Mouse (Mus musculus): Measurements from ENCODE around the gene Sirt4. TPM values are rescaled to one million over a fixed set of nuclear protein-coding genes. Genes with fewer than 3 reads are reported as not detected.

Sirt4 gene
- polyA plus RNA-seq, 1 experiment from 2014 or later: 22.0 TPM

DNA sequence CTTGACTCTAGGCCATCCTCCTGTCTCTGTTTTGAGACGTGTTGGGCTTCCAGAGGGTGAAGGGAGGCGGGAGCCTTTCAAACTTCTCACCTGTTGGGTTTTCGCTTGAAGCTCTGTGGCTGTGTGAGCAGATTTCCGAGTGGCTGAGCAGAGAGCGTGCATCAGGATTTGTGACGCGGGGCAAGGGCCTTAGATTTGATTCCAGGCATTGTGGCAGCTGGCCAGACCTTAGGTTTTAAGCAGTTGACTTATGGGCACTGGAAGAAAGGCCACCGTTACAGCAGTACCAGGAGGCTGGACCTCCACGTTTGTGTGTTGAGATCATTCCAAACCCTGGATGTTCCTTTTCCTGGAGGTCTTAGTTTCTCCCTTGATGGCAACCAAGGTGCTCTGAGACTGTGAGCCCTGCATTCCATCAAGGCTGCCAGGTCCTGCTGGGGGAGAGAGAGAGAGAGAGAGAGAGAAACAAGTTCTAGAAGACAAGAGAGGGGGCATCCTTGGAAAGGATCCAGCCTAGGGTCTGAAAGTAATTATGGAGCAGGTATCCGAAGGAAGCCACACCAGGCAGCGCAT is 50.2 kb downstream of the Sirt4 start:
- Histone ChIP-seq H3K9ac (ENCODE audit: low read length) (peak overlapping the region; percentile 100), H3K27me3 (ENCODE audit: control insufficient read depth, insufficient read depth, low read length) (no peaks in the 10 kb centered on the region), H3K9me3 (ENCODE audit: control insufficient read depth, low read length) (no peaks in the 10 kb centered on the region), H3K27ac (ENCODE audit: low read depth, low read length) (peak overlapping the region; percentile 100), H3K4me3 (ENCODE audit: low read depth, low read length) (peak overlapping the region; percentile 100), H3K4me1 (replicated peaks; ENCODE audit: control insufficient read depth, insufficient read depth, low read length) (peaks cover 67% of the 10 kb centered on the region), H3K4me2 (ENCODE audit: low read depth, low read length, severe bottlenecking) (peak overlapping the region; percentile 89), H3K36me3 (ENCODE audit: control insufficient read depth, insufficient read depth, low read length) (peaks cover 15% of the 10 kb centered on the region; the same call in 1 of the 2 replicates)
- peak; percentile 56 for DNase-seq (ENCODE audit: low spot score)
- no peak for ATAC-seq (replicated peaks; ENCODE audit: low FRiP score)
- WGBS: 18% methylated on average over 11 of the region's 11 CpGs

DNA sequence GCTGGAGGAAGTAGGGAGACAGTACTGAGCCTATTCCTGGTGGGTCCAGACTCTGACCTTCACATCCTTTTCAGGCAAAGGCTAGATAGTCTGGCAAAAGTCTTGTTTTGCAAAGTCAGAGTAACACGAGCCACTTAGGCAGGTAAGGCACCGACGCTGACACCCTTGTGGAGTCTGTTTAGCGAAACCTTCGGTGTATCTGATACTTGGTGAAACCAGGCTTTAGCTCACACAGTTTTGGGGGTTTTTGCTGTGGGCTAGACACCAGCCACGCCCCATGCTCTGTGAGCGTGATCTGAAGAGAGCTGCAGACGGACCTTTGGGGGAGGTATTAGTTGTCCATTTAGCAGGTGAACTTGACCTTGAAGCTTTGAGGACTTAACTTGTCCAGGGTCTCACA is 51.3 kb downstream of the Sirt4 start:
- H3K9me3 ChIP-seq (ENCODE audit: control insufficient read depth, low read length): no peaks in the 10 kb centered on the region
- H3K4me3 ChIP-seq (ENCODE audit: low read depth, low read length): peak overlapping the region; percentile 100
- DNase-seq (ENCODE audit: low spot score): no peak

DNA sequence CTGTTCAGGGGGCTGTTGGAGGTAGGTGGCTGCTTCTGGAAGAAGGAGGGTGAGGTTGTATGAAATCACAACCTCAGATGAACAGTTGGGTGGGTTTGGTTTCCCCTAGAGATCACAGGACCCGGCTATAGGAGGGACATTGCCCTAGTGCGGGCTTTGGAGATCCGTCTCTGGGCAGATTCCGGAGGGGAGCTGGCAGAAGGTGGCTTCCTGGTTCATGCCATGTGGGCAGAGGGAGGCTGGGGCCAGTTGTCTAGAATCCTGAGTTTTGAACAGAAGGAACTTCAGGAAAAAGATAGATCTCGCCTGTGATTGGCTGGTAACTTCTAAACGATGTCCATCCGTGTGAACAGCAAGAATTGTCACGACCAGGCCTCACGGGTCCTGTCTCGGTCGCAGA is 52.1 kb downstream of the Sirt4 start:
- ATAC-seq (replicated peaks; ENCODE audit: low FRiP score): no peak

More for the DNA sequence above, 51.3 kb downstream of the Sirt4 start:
- H3K9ac ChIP-seq (ENCODE audit: low read length): peak overlapping the region; percentile 100
- 63% methylated on average over 8 of the region's 8 CpGs for WGBS
- no peaks in the 10 kb centered on the region for H3K27me3 ChIP-seq (ENCODE audit: control insufficient read depth, insufficient read depth, low read length)
- H3K4me1 ChIP-seq (replicated peaks; ENCODE audit: control insufficient read depth, insufficient read depth, low read length): peaks cover 60% of the 10 kb centered on the region
- H3K4me2 ChIP-seq (ENCODE audit: low read depth, low read length, severe bottlenecking): peak overlapping the region; percentile 89
- H3K27ac ChIP-seq (ENCODE audit: low read depth, low read length): peak overlapping the region; percentile 100
- ATAC-seq (replicated peaks; ENCODE audit: low FRiP score): no peak
- peaks cover 7% of the 10 kb centered on the region; the same call in 1 of the 2 replicates for H3K36me3 ChIP-seq (ENCODE audit: control insufficient read depth, insufficient read depth, low read length)

DNA sequence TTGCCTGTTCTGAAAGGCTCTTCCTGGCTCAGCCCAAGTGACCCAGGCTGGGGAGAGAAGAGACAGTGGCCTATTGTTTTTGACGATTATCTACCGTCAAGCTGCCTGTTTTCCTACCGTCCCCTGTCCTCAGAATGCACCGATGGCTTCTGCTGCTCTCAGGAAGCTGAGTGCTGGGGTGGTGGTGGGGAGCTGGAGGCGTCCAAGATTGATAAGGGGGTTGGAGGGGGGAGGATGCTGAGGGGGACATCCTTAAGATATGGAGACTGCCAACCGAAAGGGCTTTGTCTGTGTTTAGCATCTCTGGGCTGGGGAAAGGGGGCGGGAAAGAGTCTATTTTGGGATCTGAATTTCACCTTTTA is 52.6 kb downstream of the Sirt4 start:
- H3K36me3 ChIP-seq (ENCODE audit: control insufficient read depth, insufficient read depth, low read length): peaks cover 7% of the 10 kb centered on the region; the same call in 1 of the 2 replicates
- no peaks in the 10 kb centered on the region for H3K27me3 ChIP-seq (ENCODE audit: control insufficient read depth, insufficient read depth, low read length)

More for the DNA sequence above, 52.1 kb downstream of the Sirt4 start:
- DNase-seq (ENCODE audit: low spot score): no peak
- peaks cover 53% of the 10 kb centered on the region for H3K4me1 ChIP-seq (replicated peaks; ENCODE audit: control insufficient read depth, insufficient read depth, low read length)
- H3K9me3 ChIP-seq (ENCODE audit: control insufficient read depth, low read length): no peaks in the 10 kb centered on the region
- peak overlapping the region; percentile 89 for H3K4me2 ChIP-seq (ENCODE audit: low read depth, low read length, severe bottlenecking)
- peak overlapping the region; percentile 100 for H3K4me3 ChIP-seq (ENCODE audit: low read depth, low read length)
- peaks cover 7% of the 10 kb centered on the region; the same call in 1 of the 2 replicates for H3K36me3 ChIP-seq (ENCODE audit: control insufficient read depth, insufficient read depth, low read length)
- WGBS: 61% methylated on average over 11 of the region's 11 CpGs
- H3K27ac ChIP-seq (ENCODE audit: low read depth, low read length): peak overlapping the region; percentile 100
- H3K9ac ChIP-seq (ENCODE audit: low read length): peak overlapping the region; percentile 100
- no peaks in the 10 kb centered on the region for H3K27me3 ChIP-seq (ENCODE audit: control insufficient read depth, insufficient read depth, low read length)

DNA sequence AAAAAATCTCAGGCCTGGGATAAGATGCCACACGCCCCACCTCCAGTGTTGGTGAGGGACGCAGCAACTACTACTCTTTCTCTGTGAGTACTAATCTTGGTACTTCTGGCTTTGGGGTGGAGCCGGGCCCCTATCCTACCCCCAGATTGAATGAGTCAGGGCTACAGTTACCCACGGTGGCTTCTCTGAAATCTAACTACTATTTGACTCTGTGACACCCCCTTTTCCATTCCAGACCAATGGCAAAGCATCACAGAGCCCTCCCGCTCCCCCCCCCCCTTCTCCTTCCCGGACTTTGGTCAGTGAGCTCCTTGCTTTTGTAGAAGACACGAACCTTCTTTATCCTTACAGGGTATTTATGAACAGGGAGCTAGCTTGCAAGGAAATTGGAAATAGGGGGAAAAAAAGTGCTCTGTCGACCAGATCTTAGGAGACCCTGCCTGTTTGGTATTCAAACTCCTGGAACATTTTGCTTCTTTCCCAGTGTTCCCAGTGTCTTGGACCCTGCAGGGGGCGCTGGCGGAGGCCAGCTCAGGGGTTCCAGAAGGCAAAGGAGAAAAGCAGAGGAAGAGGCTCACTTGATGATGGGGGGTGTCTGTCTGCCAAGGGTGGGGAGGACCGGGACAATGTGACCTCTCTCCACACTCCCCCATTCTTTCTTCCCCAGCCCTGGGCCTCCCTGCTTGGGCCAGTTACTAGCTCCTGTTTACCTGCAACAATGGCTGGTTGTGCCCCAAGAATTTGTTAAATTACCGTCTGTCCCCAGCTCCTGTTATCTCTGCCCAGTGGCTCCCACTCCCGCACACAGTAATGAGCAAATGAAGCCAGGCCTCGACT is 53.2 kb downstream of the Sirt4 start:
- Histone ChIP-seq H3K36me3 (ENCODE audit: control insufficient read depth, insufficient read depth, low read length) (peaks cover 7% of the 10 kb centered on the region; the same call in 1 of the 2 replicates), H3K4me1 (replicated peaks; ENCODE audit: control insufficient read depth, insufficient read depth, low read length) (peaks cover 49% of the 10 kb centered on the region), H3K9me3 (ENCODE audit: control insufficient read depth, low read length) (no peaks in the 10 kb centered on the region), H3K9ac (ENCODE audit: low read length) (peak overlapping the region; percentile 100), H3K4me2 (ENCODE audit: low read depth, low read length, severe bottlenecking) (peak overlapping the region; percentile 89), H3K27ac (ENCODE audit: low read depth, low read length) (peak overlapping the region; percentile 100), H3K27me3 (ENCODE audit: control insufficient read depth, insufficient read depth, low read length) (no peaks in the 10 kb centered on the region), H3K4me3 (ENCODE audit: low read depth, low read length) (peak overlapping the region; percentile 100)
- WGBS: under 1% methylated on average over 14 of the region's 14 CpGs
- DNase-seq (ENCODE audit: low spot score) (peak; percentile 79), ATAC-seq (replicated peaks; ENCODE audit: low FRiP score) (no peak)

More for the DNA sequence above, 52.6 kb downstream of the Sirt4 start:
- peak overlapping the region; percentile 100 for H3K4me3 ChIP-seq (ENCODE audit: low read depth, low read length)
- peak overlapping the region; percentile 89 for H3K4me2 ChIP-seq (ENCODE audit: low read depth, low read length, severe bottlenecking)
- H3K4me1 ChIP-seq (replicated peaks; ENCODE audit: control insufficient read depth, insufficient read depth, low read length): peaks cover 51% of the 10 kb centered on the region
- peak overlapping the region; percentile 100 for H3K9ac ChIP-seq (ENCODE audit: low read length)
- 11% methylated on average over 7 of the region's 7 CpGs for WGBS
- no peak for ATAC-seq (replicated peaks; ENCODE audit: low FRiP score)
- no peaks in the 10 kb centered on the region for H3K9me3 ChIP-seq (ENCODE audit: control insufficient read depth, low read length)
- H3K27ac ChIP-seq (ENCODE audit: low read depth, low read length): peak overlapping the region; percentile 100
- no peak for DNase-seq (ENCODE audit: low spot score)

DNA sequence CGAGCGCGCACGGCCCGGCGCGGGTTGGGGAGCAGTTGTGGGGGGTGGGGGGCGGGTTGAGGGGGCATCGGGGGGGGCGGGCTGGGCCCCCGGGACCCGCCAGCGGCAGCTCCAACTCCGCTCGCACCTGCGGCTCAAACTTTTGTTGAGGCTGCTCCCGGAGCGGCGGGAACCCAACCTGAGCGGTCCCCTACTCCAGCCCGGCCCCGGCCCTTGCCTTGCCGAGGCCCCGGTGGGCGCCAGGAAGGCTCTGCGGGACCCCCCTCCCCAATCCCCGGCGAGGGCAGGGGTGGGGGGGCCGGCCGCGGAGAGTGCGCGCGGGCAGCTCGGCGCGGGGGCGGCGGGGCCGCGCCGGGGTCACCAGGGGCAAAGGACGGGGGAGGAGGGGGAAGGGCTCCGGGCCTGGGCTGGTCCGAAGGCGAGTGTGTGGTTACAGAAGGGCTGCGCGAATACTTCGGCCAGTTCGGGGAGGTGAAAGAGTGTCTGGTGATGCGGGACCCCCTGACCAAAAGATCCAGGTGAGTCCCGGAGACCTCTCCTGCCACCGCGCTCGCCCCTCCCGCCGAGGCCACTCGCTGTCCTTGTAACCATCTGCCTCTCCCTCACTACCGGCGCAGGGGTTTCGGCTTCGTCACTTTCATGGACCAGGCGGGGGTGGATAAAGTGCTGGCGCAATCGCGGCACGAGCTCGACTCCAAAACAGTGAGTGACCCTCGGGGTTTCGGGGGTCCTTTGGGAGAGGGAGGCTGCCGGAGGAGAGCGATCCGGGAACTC is 54.2 kb downstream of the Sirt4 start:
- peaks cover 41% of the 10 kb centered on the region for H3K4me1 ChIP-seq (replicated peaks; ENCODE audit: control insufficient read depth, insufficient read depth, low read length)
- H3K36me3 ChIP-seq (ENCODE audit: control insufficient read depth, insufficient read depth, low read length): peaks cover 7% of the 10 kb centered on the region; the same call in 1 of the 2 replicates
- H3K4me2 ChIP-seq (ENCODE audit: low read depth, low read length, severe bottlenecking): peak overlapping the region; percentile 89
- ATAC-seq (replicated peaks; ENCODE audit: low FRiP score) (no peak), DNase-seq (ENCODE audit: low spot score) (peak; percentile 69)
- under 1% methylated on average over 56 of the region's 73 CpGs for WGBS
- no peaks in the 10 kb centered on the region for H3K27me3 ChIP-seq (ENCODE audit: control insufficient read depth, insufficient read depth, low read length)
- H3K27ac ChIP-seq (ENCODE audit: low read depth, low read length): peak overlapping the region; percentile 100
- H3K9me3 ChIP-seq (ENCODE audit: control insufficient read depth, low read length): no peaks in the 10 kb centered on the region
- peak overlapping the region; percentile 100 for H3K4me3 ChIP-seq (ENCODE audit: low read depth, low read length)
- H3K9ac ChIP-seq (ENCODE audit: low read length): peak overlapping the region; percentile 100

DNA sequence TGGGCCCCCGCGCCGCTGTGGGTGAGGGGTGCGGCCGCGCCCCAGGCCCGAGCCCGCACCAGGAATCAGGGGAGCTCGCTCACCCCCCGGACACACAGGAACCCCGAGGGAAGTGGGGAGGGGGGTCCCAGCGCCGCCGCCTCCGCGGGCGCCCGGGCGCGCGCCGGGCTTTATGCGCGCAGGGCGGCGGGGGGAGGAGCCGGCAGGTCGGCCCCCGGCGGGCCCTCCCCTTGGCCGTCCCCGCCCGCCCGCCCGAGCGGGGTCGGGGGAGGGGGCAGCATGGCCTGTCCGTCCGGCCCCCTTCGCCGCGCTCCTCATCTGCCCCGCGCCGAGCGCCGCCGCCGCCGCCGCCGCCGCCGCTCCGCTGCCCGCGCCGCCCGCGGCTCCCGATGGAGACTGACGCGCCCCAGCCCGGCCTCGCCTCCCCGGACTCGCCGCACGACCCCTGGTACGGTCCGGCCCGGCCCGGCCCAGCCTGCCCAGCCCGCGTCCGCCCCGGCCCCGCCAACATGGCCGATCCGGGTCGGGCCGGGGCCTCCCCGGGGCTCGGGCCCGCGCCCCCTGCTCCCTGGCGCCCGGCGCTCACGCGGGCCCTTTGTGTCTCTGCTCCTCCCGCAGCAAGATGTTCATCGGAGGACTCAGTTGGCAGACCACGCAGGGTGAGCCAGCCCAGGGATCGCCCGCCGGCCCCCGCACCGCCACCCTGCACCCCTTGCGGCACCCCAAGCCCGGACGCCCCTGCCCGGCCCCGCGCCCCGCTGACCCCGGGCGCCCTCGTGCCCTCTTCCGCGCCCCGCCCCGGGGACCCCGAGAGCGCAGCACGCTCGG is 55.0 kb downstream of the Sirt4 start, which contains the start of gene Msi1:
Gene Msi1 (plus strand): TSS at position 241 of the 828 bp plus-strand sequence.
- Histone ChIP-seq H3K27me3 (ENCODE audit: control insufficient read depth, insufficient read depth, low read length) (no peaks in the 10 kb centered on the region), H3K36me3 (ENCODE audit: control insufficient read depth, insufficient read depth, low read length) (peaks cover 7% of the 10 kb centered on the region; the same call in 1 of the 2 replicates), H3K4me2 (ENCODE audit: low read depth, low read length, severe bottlenecking) (peak within 1 kb of the TSS; percentile 89), H3K9ac (ENCODE audit: low read length) (peak within 1 kb of the TSS; percentile 100), H3K4me1 (replicated peaks; ENCODE audit: control insufficient read depth, insufficient read depth, low read length) (peaks cover 33% of the 10 kb centered on the region), H3K4me3 (ENCODE audit: low read depth, low read length) (peak within 1 kb of the TSS; percentile 100), H3K27ac (ENCODE audit: low read depth, low read length) (peak within 1 kb of the TSS; percentile 100), H3K9me3 (ENCODE audit: control insufficient read depth, low read length) (no peaks in the 10 kb centered on the region)
- peak; percentile 89 for DNase-seq (ENCODE audit: low spot score)
- WGBS: 0% methylated on average over 25 of the region's 117 CpGs
- ATAC-seq (replicated peaks; ENCODE audit: low FRiP score): peak; percentile 84

All from forebrain, embryonic 11.5 days (tissue).